Mouse (Mus musculus): ENCODE data around the gene Wdfy3. TPM values are rescaled to one million over a fixed set of nuclear protein-coding genes. Genes with fewer than 3 reads are reported as not detected.

The Wdfy3 gene
- polyA plus RNA-seq, 1 experiment, result 24.5 TPM

DNA sequence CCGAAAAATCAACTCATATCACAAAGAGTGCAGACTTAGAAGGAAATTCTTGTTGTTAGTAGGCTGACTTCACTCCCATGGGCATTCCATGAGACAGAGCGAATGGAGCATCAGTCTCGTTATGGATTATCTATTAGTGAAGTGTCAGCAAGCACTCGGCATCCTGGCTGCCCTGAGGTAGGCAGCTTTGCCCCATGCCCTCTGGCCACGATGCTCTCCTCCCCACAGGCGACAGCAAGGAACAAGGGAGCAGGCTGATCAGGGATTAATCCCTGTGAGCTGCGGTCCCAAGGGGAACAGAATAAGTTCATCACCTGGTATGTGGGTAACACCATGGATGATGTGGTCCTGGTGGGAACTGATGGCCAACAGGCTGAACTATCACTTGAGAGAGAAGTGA lies 55.9 kb downstream of the Wdfy3 start:
- TF ChIP-seq POLR2A (IDR thresholded peaks at IDR 0.05; ENCODE audit: control insufficient read depth, low read depth, low read length), result no peak
- no peaks in the 10 kb centered on the region for H3K27me3 ChIP-seq (ENCODE audit: control insufficient read depth, insufficient read depth, low read length)
- no peak overlapping the region for H3K4me3 ChIP-seq (ENCODE audit: control insufficient read depth, low read depth, low read length)
- no peak overlapping the region for H3K27ac ChIP-seq (ENCODE audit: control insufficient read depth, insufficient read depth, low read depth, low read length)
- no peaks in the 10 kb centered on the region for H3K36me3 ChIP-seq (ENCODE audit: control insufficient read depth, insufficient read depth, low read length)
- H3K4me1 ChIP-seq (ENCODE audit: control insufficient read depth, insufficient read depth, low read length), result no peaks in the 10 kb centered on the region

DNA sequence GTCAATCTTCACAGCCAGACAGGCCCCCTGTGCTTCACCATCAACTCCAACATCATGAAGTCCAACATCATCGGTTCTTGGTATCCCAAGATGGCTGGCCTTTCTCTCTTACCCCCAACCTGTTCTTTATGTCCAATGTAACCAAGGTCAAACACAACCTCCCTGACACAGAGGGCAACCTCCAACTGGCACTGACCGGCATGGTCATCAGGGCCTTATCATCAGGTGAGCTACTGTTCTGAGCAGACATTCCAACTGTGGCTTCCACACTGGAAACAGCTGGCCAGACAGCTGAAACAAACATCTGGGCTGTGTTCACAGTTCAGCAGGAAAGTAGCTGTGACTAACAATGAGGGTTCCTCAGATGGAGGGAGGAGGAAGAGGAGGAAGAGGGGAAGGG lies 58.8 kb downstream of the Wdfy3 start:
- Histone ChIP-seq H3K36me3 (ENCODE audit: control insufficient read depth, insufficient read depth, low read length) (no peaks in the 10 kb centered on the region), H3K4me1 (ENCODE audit: control insufficient read depth, insufficient read depth, low read length) (no peaks in the 10 kb centered on the region), H3K27me3 (ENCODE audit: control insufficient read depth, insufficient read depth, low read length) (no peaks in the 10 kb centered on the region), H3K4me3 (ENCODE audit: control insufficient read depth, low read depth, low read length) (no peak overlapping the region), H3K27ac (ENCODE audit: control insufficient read depth, insufficient read depth, low read depth, low read length) (no peak overlapping the region)
- TF ChIP-seq CTCF (IDR thresholded peaks at IDR 0.05; ENCODE audit: control insufficient read depth, insufficient read depth, insufficient replicate concordance, low read depth, low read length) (no peak), POLR2A (IDR thresholded peaks at IDR 0.05; ENCODE audit: control insufficient read depth, low read depth, low read length) (no peak)

DNA sequence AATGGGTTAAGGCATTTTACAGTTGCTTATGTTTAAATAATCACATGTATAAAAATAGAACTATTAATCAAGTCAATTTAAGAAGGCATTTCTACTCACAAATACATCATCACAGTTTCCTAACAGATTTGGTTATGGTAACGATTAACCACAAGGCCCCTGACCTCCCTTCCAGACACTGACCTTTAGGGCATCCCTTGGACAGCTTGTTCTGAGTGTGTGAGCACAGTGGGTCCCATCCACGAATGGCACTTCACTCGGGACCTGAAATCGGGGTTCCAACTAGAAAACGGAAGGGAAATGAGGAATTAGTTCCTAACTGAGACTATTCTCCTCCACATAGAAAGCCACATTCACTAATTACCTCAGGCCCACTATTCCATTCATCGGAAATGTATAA lies 60.1 kb downstream of the Wdfy3 start:
- Histone ChIP-seq H3K4me3 (ENCODE audit: control insufficient read depth, low read depth, low read length) (no peak overlapping the region), H3K4me1 (ENCODE audit: control insufficient read depth, insufficient read depth, low read length) (no peaks in the 10 kb centered on the region), H3K36me3 (ENCODE audit: control insufficient read depth, insufficient read depth, low read length) (no peaks in the 10 kb centered on the region), H3K27ac (ENCODE audit: control insufficient read depth, insufficient read depth, low read depth, low read length) (no peak overlapping the region), H3K27me3 (ENCODE audit: control insufficient read depth, insufficient read depth, low read length) (no peaks in the 10 kb centered on the region)
- TF ChIP-seq POLR2A (IDR thresholded peaks at IDR 0.05; ENCODE audit: control insufficient read depth, low read depth, low read length) (no peak), CTCF (IDR thresholded peaks at IDR 0.05; ENCODE audit: control insufficient read depth, insufficient read depth, insufficient replicate concordance, low read depth, low read length) (no peak)

DNA sequence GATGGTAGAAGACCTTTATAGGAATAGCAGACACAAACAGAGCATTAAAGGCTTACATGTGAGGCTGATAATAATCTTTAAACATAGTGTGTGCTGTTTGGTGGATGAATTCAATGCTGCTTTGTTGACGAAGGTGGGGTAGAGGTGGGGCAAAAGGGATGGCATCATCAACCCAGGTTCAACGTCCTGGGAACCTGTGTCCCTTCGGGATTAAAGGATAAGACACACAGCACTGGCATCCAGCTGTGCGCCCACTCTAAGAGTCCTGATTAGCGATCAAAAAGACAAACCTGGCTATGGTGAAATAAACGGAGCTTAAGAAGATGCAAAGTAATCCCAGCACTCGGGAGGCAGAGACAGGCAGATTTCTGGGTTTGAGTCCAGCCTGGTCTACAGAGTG lies 61.0 kb downstream of the Wdfy3 start:
- no peaks in the 10 kb centered on the region for H3K36me3 ChIP-seq (ENCODE audit: control insufficient read depth, insufficient read depth, low read length)
- H3K4me3 ChIP-seq (ENCODE audit: control insufficient read depth, low read depth, low read length), result no peak overlapping the region
- H3K27ac ChIP-seq (ENCODE audit: control insufficient read depth, insufficient read depth, low read depth, low read length), result no peak overlapping the region
- TF ChIP-seq CTCF (IDR thresholded peaks at IDR 0.05; ENCODE audit: control insufficient read depth, insufficient read depth, insufficient replicate concordance, low read depth, low read length) (no peak), POLR2A (IDR thresholded peaks at IDR 0.05; ENCODE audit: control insufficient read depth, low read depth, low read length) (no peak)
- no peaks in the 10 kb centered on the region for H3K27me3 ChIP-seq (ENCODE audit: control insufficient read depth, insufficient read depth, low read length)
- H3K4me1 ChIP-seq (ENCODE audit: control insufficient read depth, insufficient read depth, low read length), result no peaks in the 10 kb centered on the region

DNA sequence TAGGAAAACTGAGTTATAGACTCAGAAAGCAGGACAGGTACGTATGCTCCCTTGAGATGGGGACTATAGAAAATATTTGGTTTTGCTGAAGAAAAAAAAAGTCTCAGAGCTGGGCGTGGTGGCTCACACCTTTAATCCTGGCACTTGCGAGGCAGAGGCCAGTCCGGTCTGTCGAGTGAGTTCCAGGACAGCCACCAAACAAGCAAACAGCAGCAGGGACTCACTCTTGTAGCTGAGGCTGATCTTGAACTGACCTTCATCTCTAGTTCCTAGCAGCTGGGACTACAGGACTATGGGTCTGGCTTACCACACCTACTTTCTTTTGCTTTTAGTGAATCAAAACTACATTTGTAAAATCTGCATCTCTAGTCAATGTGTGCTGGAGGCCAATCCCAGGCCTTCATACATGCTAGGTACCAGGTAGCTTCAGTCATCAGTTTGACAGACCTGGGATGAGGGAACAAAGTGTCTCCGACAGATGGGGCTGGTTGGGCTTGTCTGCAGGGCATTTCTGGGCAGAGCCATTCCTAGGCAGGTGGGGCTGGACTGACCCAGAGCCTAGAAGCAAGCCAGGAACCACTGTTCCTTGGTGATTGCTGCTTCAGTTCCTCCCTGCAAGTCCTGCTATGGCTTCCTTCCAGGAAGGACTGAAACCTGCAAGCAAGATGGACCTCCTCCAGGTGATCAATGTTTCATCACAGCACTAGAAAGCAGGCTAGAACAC lies 63.3 kb downstream of the Wdfy3 start:
- H3K27me3 ChIP-seq (ENCODE audit: control insufficient read depth, insufficient read depth, low read length), result no peaks in the 10 kb centered on the region
- H3K4me1 ChIP-seq (ENCODE audit: control insufficient read depth, insufficient read depth, low read length), result no peaks in the 10 kb centered on the region
- no peak for TF ChIP-seq CTCF (IDR thresholded peaks at IDR 0.05; ENCODE audit: control insufficient read depth, insufficient read depth, insufficient replicate concordance, low read depth, low read length)
- TF ChIP-seq POLR2A (IDR thresholded peaks at IDR 0.05; ENCODE audit: control insufficient read depth, low read depth, low read length), result no peak
- no peak overlapping the region for H3K4me3 ChIP-seq (ENCODE audit: control insufficient read depth, low read depth, low read length)
- no peak overlapping the region for H3K27ac ChIP-seq (ENCODE audit: control insufficient read depth, insufficient read depth, low read depth, low read length)
- no peaks in the 10 kb centered on the region for H3K36me3 ChIP-seq (ENCODE audit: control insufficient read depth, insufficient read depth, low read length)

DNA sequence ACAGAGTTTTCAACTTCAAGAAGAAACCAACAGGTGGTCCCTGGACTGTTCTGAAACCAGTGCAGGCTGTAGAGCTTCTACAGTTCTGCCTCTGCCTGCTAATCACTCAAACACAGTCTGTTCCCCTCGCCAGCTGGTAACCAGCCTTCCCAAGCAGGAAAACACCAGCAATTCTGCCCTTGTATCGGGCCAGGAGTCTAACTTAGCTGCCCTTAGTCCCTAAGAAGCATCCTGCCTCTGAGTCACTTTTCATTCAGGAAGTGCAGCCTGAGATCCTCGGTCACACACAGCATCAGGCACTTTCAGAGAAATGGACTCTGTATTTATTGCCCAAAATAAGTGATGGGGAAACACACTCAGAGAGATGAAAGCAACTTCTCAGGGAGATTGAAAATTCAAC lies 66.3 kb downstream of the Wdfy3 start:
- Histone ChIP-seq H3K27ac (ENCODE audit: control insufficient read depth, insufficient read depth, low read depth, low read length) (no peak overlapping the region), H3K36me3 (ENCODE audit: control insufficient read depth, insufficient read depth, low read length) (no peaks in the 10 kb centered on the region), H3K4me3 (ENCODE audit: control insufficient read depth, low read depth, low read length) (no peak overlapping the region), H3K4me1 (ENCODE audit: control insufficient read depth, insufficient read depth, low read length) (no peaks in the 10 kb centered on the region), H3K27me3 (ENCODE audit: control insufficient read depth, insufficient read depth, low read length) (no peaks in the 10 kb centered on the region)
- no peak for TF ChIP-seq CTCF (IDR thresholded peaks at IDR 0.05; ENCODE audit: control insufficient read depth, insufficient read depth, insufficient replicate concordance, low read depth, low read length)
- no peak for TF ChIP-seq POLR2A (IDR thresholded peaks at IDR 0.05; ENCODE audit: control insufficient read depth, low read depth, low read length)

DNA sequence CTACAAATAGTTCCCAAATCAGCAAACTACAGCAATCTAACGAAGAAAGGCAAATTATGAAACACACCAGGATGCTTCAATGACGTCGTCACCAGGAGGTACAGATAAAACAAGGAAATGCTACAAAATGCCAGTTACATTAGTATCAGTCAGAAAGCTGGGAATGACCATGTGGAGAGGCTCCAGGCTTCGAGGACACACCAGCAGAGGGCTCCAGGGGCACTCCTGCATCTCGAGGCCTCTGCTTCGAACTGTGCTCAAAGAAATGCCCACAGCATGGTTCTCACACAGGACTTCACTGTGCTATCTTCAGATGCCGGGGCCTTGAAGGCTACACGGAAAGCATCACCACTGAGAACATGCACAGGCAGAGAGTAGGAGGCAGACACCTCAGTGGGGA lies 68.7 kb downstream of the Wdfy3 start:
- TF ChIP-seq POLR2A (IDR thresholded peaks at IDR 0.05; ENCODE audit: control insufficient read depth, low read depth, low read length) (no peak), CTCF (IDR thresholded peaks at IDR 0.05; ENCODE audit: control insufficient read depth, insufficient read depth, insufficient replicate concordance, low read depth, low read length) (no peak)
- no peaks in the 10 kb centered on the region for H3K36me3 ChIP-seq (ENCODE audit: control insufficient read depth, insufficient read depth, low read length)
- no peak overlapping the region for H3K27ac ChIP-seq (ENCODE audit: control insufficient read depth, insufficient read depth, low read depth, low read length)
- no peaks in the 10 kb centered on the region for H3K27me3 ChIP-seq (ENCODE audit: control insufficient read depth, insufficient read depth, low read length)
- no peak overlapping the region for H3K4me3 ChIP-seq (ENCODE audit: control insufficient read depth, low read depth, low read length)
- no peaks in the 10 kb centered on the region for H3K4me1 ChIP-seq (ENCODE audit: control insufficient read depth, insufficient read depth, low read length)

DNA sequence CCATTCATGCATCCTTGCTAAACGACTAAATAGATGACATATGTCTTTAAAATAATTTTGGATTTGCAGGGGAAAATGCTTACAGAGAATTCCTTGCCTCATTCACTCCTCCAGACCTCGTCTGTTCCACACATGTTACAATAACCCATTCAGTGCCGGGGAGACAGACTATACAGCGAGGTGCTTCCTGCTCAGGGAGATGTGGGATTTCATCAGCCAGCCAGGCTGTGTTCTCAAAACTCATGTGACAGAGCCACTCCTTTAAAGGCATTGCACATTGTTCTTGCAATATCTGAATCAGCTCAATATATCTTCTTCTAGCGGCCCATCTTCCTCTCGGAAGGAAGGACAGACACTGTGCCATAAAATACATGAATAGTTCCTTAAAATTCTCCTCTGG lies 70.8 kb downstream of the Wdfy3 start:
- Histone ChIP-seq H3K27ac (ENCODE audit: control insufficient read depth, insufficient read depth, low read depth, low read length) (no peak overlapping the region), H3K36me3 (ENCODE audit: control insufficient read depth, insufficient read depth, low read length) (no peaks in the 10 kb centered on the region), H3K4me1 (ENCODE audit: control insufficient read depth, insufficient read depth, low read length) (no peaks in the 10 kb centered on the region), H3K4me3 (ENCODE audit: control insufficient read depth, low read depth, low read length) (no peak overlapping the region), H3K27me3 (ENCODE audit: control insufficient read depth, insufficient read depth, low read length) (no peaks in the 10 kb centered on the region)
- TF ChIP-seq POLR2A (IDR thresholded peaks at IDR 0.05; ENCODE audit: control insufficient read depth, low read depth, low read length) (no peak), CTCF (IDR thresholded peaks at IDR 0.05; ENCODE audit: control insufficient read depth, insufficient read depth, insufficient replicate concordance, low read depth, low read length) (no peak)

All from testis, adult 2 months (tissue).